Mouse (Mus musculus): ENCODE results near the gene Mtfr1l.

The Mtfr1l gene

GRCm38 (mm10) chr4:134534932-134535786 lies at the start of gene Mtfr1l:
TSS of gene Mtfr1l (minus strand) at chr4:134535387.
- peak; percentile 98 for DNase-seq

- no peak for DNase-seq
Measured at GRCm38 (mm10) chr4:134583513-134583912, 48.3 kb upstream of the Mtfr1l start.

DNA sequence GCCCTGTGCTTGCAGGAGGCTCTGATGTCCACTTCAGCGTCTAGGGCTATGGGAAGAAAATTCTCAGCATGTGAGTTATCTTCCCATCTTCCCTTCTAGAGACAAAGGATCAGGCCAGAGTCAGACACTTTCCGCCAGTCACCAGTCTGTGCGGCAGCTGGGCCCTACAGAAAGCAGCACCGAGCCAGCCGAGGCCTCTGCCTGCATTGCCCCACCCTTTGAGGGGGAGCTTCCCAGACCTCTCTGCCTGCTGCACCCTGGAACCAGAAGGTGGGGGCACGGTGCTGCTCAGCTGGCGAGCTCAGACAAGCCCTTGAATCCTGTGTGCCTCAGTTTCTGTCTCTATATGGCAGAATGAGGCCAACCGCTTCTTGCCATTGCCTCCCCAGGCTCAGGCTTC lies 46.2 kb upstream of the Mtfr1l start:
- DNase-seq, result no peak

DNA sequence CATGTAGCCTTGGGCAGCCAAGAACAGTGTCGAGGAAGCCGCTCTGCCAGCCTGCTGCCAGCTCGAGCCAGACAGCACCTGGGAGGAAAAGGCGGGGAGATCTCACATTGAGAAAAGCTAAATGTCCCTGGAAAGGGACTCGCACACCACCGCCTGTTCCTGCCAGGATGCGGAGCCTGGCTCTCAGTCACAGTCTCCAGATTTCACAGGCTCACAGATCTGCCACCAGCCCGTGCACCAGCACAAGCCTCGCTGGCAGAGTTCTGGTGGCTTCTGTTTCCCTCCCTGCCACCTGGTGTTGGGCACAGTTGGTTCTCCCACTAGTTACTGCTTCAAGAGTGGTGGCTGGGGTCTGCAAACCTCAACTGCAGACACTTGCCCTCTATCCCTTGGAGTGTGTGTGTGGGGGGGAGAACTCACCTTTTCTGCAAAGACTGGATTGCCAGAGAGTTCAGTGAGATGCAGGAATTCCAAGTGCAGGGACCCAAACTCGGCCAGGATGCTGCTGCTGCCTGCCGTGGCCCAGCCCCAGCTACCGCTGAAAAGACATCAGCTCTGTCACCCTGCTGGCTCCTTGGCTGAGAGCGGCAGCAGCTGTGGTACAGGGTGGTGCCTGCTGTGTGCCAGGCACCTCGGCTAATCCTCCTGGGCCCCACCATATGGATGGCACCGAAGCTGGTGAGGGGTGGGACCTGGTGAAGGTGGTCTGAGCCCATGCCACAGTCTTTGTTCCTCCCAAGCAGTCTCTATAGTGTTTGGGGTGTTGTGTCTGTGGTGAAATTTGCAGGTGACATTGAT lies 45.4 kb upstream of the Mtfr1l start:
- peak; percentile 90 for DNase-seq

DNA sequence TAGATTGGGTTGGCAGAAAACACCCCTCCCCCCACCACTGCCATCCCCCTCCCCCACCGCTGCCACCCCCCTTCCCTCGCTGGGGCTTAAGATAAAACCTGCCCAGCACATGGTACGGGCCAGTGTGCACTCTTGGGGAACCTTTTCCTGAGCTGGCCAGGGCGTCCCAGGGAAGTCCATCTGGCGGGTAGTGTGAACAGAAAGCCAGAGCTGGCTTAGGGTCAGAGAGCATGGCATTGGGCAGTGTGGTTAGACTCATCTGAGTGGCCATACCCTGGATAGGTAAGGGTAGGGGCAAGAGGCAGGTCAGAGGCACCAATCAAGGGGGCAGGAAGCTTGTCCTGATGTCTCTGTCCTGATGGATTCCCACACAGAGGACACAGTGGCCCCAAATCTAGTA lies 44.4 kb upstream of the Mtfr1l start:
- DNase-seq, result peak; percentile 75

GRCm38 (mm10) chr4:134579212-134579611 lies 44.0 kb upstream of the Mtfr1l start:
- peak; percentile 50 for DNase-seq

DNA sequence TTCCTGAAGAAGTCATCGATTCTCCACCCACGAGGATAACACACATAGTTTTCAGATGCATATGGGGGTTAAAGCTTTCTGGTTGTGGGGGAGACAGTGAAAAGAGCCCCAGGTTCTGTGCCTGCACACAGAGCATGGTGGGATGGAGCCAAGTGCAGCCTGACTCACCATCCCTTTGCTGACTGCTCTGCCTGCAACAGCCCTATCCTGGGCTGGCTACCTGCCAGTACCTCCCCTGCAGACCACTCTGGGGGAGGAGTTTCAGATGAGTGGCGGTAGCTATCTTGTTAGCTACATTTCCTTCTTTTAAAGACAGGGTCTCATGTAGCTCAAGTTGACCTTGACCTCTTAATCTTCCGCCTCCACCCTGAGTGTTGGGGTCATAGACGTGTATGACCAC lies 43.2 kb upstream of the Mtfr1l start:
- DNase-seq, result no peak

DNA sequence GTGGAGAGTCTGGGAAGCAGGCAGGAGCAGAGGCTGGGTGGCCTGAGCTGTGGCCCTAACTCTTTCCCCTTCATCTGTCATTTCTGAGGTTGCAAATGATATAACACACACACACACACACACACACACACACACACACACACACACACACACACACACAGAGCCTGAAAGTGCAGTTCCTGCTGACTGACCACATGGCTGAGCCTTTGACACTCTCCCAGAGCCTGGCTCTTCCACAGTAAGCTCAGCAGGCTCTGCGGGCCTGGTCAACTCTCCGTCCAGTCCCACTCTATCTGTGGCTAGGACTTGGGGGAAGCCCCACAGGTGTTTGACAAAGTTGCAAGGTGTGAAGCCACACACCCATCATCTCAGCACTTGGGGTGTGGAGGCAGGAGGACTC lies 42.1 kb upstream of the Mtfr1l start:
- no peak for DNase-seq

- DNase-seq, result no peak
Measured at GRCm38 (mm10) chr4:134575486-134575885, 40.3 kb upstream of the Mtfr1l start.

GRCm38 (mm10) chr4:134572449-134573300 lies 37.5 kb upstream of the Mtfr1l start:
- no peak for DNase-seq

DNA sequence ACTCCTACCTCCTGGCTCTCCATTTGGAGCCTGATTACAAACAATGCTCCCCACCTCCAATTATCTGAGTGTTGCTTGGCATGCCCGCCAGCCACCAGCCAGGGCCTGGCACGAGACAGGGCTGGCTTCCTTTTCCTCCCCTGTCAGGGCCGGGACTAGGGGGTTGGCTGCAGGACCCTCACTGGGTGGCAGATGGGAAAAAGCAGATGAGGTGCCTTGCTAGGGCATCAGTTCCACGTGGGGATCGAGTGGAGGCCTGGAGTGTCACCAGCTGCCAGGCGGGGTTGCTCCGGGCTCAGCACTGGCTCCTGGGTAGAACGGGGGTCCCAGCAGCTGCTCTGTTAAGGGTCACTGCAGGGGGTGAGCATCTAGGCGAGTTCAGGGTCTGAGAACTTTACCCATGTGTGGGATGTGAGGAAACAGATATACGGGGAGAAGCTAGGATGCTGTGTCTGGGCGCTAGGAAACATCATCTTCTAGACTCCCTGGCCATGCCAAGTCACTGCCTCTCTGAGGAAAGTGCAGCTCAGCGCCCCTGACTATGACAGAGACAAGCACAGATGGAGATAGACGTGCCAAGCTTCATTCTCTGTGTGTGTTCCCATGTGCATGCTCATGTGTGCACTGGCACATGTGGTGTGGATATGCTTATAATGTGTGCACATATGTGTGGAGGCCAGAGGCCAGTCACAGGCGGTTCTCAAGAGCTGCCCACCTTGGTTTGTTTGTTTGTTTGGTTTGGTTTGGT lies 35.7 kb upstream of the Mtfr1l start:
- DNase-seq, result peak; percentile 57

DNA sequence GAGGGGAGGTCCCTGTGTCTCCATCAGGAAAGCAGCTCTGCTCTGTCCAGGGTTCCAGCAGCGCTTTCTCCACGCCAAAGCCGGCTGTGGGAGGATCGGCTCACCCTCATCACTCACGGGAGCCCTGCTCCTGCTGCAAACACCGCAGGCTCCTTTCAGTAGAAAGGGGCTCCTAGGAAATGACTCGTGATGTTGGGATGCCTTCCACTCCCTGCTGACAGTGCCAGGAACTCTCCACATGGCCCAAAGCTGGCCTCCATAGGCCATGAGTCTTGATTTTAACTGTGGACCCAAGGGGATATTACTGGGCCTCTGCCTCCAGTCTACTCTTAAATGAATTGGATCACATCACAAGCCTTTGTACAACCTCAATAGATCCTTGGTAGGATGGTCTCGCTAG lies 34.6 kb upstream of the Mtfr1l start:
- no peak for DNase-seq

GRCm38 (mm10) chr4:134569205-134569604 lies 34.0 kb upstream of the Mtfr1l start:
- no peak for DNase-seq

DNA sequence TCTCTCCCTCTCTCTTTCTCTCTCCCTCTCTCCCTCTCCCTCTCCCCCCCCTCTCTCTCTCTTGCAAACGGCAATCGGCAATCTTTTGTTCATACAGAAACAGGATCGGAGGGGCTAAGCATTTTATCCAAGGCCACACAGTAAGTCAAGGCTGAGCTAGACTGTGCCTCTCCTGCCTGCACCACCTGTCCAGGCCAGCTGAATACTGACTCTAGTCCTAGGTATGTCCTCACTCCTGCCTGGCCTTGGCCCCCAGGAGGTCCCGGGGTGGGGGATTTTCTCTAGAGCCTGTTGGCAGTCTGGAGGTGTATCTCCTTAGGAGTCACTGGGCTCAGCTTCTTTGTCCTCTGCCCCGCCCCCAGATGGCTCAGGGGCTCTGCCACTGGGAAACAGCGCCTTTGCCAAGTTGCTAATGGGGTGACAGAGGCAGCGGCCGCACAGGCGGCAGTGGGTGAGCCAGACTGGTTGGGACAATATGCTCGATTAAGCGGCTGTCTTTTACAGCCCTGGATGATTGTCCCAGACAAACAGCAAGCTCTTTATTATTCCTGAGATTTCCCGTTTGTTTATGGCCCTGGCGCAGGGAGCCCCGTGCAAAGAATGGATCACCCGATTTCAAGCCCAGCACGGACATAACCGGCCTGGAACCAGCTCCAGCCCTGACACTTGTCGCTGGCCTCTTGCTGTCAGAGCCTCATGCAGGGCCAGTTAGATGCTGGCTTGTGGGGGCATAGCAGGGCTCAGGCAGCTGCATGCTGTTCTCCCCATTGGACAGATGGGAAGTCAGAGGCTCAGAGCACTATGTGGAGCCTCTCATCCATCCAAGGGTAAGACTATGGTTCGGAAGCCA lies 32.4 kb upstream of the Mtfr1l start:
- peak; percentile 71 for DNase-seq

DNA sequence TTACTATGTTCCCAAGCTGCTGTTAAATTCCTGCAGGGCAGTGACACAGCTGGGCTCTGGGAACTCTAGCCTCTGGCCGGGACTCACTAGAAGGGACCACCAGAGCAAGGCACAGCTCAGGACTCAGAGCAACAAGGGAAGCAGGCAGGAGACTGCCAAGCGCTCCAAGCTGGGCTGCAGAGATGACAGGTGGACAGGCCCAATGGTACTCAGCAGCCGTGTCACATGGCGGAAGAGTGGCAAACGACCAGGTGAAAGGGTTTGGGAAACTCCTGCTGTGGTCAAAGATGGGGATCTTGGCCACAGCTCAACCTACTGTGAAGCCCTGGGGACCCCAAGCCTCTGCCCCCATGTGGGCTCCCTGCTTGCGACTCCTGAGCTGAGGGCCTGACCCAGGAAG lies 28.9 kb upstream of the Mtfr1l start:
- peak; percentile 58 for DNase-seq

DNA sequence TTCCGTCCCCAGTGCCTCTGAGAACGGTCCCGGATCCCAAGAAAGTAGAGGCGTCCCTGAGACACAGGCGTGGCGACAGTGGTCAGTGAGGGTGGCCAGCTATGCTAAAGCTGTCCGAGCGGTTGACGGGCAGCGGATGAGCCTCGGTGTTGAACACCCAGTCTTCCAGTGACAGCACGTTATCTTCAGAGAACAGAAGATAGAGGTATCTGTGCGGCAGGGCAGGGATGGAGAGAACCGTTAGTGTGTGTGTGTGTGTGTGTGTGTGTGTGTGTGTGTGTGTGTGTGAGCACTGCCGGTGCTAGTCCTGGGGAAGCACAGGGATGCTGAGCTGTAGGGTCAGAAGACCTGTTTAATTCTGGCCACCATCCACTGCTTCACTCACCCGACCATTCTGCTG lies 28.4 kb upstream of the Mtfr1l start:
- no peak for DNase-seq

DNA sequence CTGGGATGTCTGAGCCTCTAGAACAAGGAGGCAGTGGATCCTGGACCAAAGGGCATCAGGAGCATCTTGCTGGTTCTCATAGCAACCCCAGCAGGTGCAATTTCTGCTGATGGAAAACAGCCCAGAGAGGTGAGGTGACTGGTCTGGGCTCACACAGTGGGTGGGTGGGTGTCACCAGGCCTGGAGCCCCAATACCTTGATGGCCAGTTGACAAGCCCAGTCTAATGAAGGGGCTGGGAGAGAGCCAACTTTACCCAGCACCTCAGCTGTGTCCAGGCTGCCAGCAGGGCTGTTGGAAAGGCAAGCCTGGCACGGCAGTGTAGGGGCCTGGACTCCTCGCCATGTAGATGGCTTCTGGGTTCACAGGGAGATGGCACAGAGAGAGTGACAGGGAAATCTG lies 26.8 kb upstream of the Mtfr1l start:
- peak; percentile 77 for DNase-seq

DNA sequence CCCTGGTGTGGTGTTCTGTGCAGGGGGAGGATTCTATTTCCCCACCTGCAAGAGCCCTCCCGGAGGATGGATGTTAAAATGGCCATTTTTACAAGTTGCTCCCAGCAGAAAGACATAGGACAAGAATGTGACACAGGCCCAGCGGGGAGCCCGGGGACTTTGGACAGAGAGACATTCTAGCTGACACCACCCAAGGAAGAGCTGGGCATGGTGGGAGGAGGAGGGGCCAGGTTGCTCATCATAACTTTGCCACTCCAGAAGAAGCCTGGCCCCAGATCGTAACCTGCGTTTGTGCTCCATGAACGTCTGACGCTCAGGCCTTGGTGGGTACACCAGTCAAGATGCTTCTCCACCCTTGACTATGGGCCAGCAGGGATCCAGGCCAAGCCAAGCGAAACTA lies 25.5 kb upstream of the Mtfr1l start:
- DNase-seq, result no peak

DNA sequence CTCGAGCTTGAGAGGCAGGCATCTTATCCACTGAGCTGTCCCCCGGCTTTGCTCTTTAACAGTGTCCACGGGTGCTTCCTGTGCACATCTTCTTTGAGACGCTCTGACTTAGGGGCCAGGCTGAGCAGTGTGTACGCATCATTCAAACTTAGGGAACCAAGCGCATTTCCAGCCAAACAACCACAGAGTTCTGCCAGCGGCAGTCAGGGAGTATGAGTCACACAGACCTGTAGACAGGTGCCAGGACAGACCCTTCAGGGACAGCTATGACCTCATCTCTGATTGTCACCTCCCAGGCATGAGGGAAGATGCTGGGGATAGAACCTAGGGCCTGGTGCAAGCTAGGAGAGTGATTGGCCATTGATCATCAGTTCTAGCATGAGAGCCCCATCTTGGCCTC lies 24.0 kb upstream of the Mtfr1l start:
- no peak for DNase-seq

GRCm38 (mm10) chr4:134558570-134559113 lies 23.5 kb upstream of the Mtfr1l start:
- no peak for DNase-seq

- no peak for DNase-seq
Measured at GRCm38 (mm10) chr4:134557626-134558249, 22.6 kb upstream of the Mtfr1l start.

Measured in cerebellum, adult 9-11 months (tissue).